Mouse (Mus musculus) urinary bladder, adult 2 months (tissue): Measurements from ENCODE around the gene Gm21310. TPM values are rescaled to one million over a fixed set of nuclear protein-coding genes. Genes with fewer than 3 reads are reported as not detected.
"Not testable (repeated sequence)": the region's sequence is repeated elsewhere in the genome, so short reads cannot be mapped to it uniquely, and the experiment has no call there.

Source experiments
- DNase-seq: peaks from one replicate; pipeline ENCODE4 v3.0.0; 2022; ENCODE audit warnings: low spot score
- polyA plus RNA-seq: library from polyadenylated mRNA; depleted of rRNA; stranded (reverse); fragments of >200 nt; gene quantifications from 2 replicates; pipeline ENCODE4 v1.2.3, GENCODE M21; 2012; rRNA removed

Gene Gm21310
- not detected in 2 replicates for polyA plus RNA-seq

GRCm38 (mm10) chrY:10147083-10147482 is at the start of gene Gm21310:
TSS of gene Gm21310 (minus strand) at chrY:10147183.
- DNase-seq = not testable (repeated sequence)

Other genes with a start within 250 kb of the Gm21310 start
- not detected in 2 replicates for gene Gm20834, start 177.4 kb upstream of the Gm21310 start, polyA plus RNA-seq